Mouse (Mus musculus) monocyte, adult 2 months (primary cell): ENCODE results near the gene Umodl1.

Experiments
- DNase-seq, 2 experiments: peaks; one replicate each; pipeline ENCODE4 v3.0.0; 2022; ENCODE audit warnings: low spot score in 2 of 2, low read depth in 1 of 2

The Umodl1 gene

GRCm38 (mm10) chr17:30954340-30954739 lies at the start of gene Umodl1:
Gene Umodl1, plus strand, starts transcription at chr17:30954640.
- DNase-seq, result no peak

GRCm38 (mm10) chr17:30907577-30907976 lies 46.9 kb upstream of the Umodl1 start:
- DNase-seq, result no peak

- DNase-seq, result no peak
Observed at GRCm38 (mm10) chr17:30910866-30911731, 43.3 kb upstream of the Umodl1 start.

GRCm38 (mm10) chr17:30911732-30912088 lies 42.7 kb upstream of the Umodl1 start:
- DNase-seq, result no peak

GRCm38 (mm10) chr17:30912536-30912935 lies 41.9 kb upstream of the Umodl1 start:
- no peak for DNase-seq

- no peak for DNase-seq
Observed at GRCm38 (mm10) chr17:30914264-30914663, 40.2 kb upstream of the Umodl1 start.

- no peak for DNase-seq
Observed at GRCm38 (mm10) chr17:30923566-30923965, 30.9 kb upstream of the Umodl1 start.

- DNase-seq, result no peak
Observed at GRCm38 (mm10) chr17:30930827-30931226, 23.6 kb upstream of the Umodl1 start.

GRCm38 (mm10) chr17:30932836-30933235 lies 21.6 kb upstream of the Umodl1 start:
- no peak for DNase-seq

GRCm38 (mm10) chr17:30935301-30935700 lies 19.1 kb upstream of the Umodl1 start:
- DNase-seq, result no peak

GRCm38 (mm10) chr17:30938554-30938953 lies 15.9 kb upstream of the Umodl1 start:
- DNase-seq, result no peak

- no peak for DNase-seq
Observed at GRCm38 (mm10) chr17:30948382-30948781, 6.1 kb upstream of the Umodl1 start.

GRCm38 (mm10) chr17:30950780-30951179 lies 3.7 kb upstream of the Umodl1 start:
- peak in 1 of 2 experiments; percentile 21 for DNase-seq

GRCm38 (mm10) chr17:30951600-30951999 lies 2.8 kb upstream of the Umodl1 start:
- DNase-seq, result no peak

- no peak for DNase-seq
Observed at GRCm38 (mm10) chr17:30961936-30962592, 7.6 kb downstream of the Umodl1 start.

- no peak for DNase-seq
Observed at GRCm38 (mm10) chr17:30962880-30963279, 8.4 kb downstream of the Umodl1 start.

- no peak for DNase-seq
Observed at GRCm38 (mm10) chr17:30969983-30970382, 15.5 kb downstream of the Umodl1 start.

GRCm38 (mm10) chr17:30971877-30972276 lies 17.4 kb downstream of the Umodl1 start:
- DNase-seq, result no peak

GRCm38 (mm10) chr17:30973332-30973731 lies 18.9 kb downstream of the Umodl1 start:
- no peak for DNase-seq

GRCm38 (mm10) chr17:30977290-30977689 lies 22.9 kb downstream of the Umodl1 start:
- no peak for DNase-seq

GRCm38 (mm10) chr17:30978556-30978955 lies 24.1 kb downstream of the Umodl1 start:
- DNase-seq, result no peak

- no peak for DNase-seq
Observed at GRCm38 (mm10) chr17:30983521-30983920, 29.1 kb downstream of the Umodl1 start.
